Mouse (Mus musculus) forebrain, embryonic 11.5 days (tissue): ENCODE results near the gene Tecpr2. TPM values are rescaled to one million over a fixed set of nuclear protein-coding genes. Genes with fewer than 3 reads are reported as not detected.

Source experiments
- ATAC-seq: fragments of 200-750 bp; cut with Nextera tagmentation; replicated peaks from 2 replicates; pipeline ENCODE4 v1.8.0; 2017; ENCODE audit warnings: moderate TSS enrichment; ENCODE audit not compliant: low FRiP score
- DNase-seq: peaks from one replicate; pipeline ENCODE4 v3.0.0-alpha.2; 2017; ENCODE audit warnings: low spot score
- H3K27ac ChIP-seq: fragments of 300-500 bp; sonication (generic); 2 replicates; pipeline ENCODE4 v1.5.1; 2014; ENCODE audit warnings: low read depth, low read length
- H3K27me3 ChIP-seq: fragments of 300-500 bp; sonication (generic); 2 replicates; pipeline ENCODE4 v1.6.1; 2014; ENCODE audit warnings: mild to moderate bottlenecking, low read length, mixed read lengths; ENCODE audit not compliant: control insufficient read depth, insufficient read depth
- H3K36me3 ChIP-seq: fragments of 300-500 bp; sonication (generic); 2 replicates; pipeline ENCODE4 v1.6.1; 2014; ENCODE audit warnings: mild to moderate bottlenecking, low read length, moderate library complexity, mixed read lengths; ENCODE audit not compliant: control insufficient read depth, insufficient read depth
- H3K4me1 ChIP-seq: fragments of 300-500 bp; sonication (generic); replicated peaks from 2 replicates; pipeline ENCODE4 v1.6.1; 2014; ENCODE audit warnings: low read length, mixed read lengths; ENCODE audit not compliant: control insufficient read depth, insufficient read depth
- H3K4me2 ChIP-seq: fragments of 300-500 bp; sonication (generic); 2 replicates; pipeline ENCODE4 v1.6.1; 2014; ENCODE audit warnings: low read depth, mild to moderate bottlenecking, low read length, moderate library complexity, mixed read lengths; ENCODE audit not compliant: severe bottlenecking
- H3K4me3 ChIP-seq: fragments of 300-500 bp; sonication (generic); 2 replicates; pipeline ENCODE4 v1.5.1; 2014; ENCODE audit warnings: low read depth, low read length
- H3K9ac ChIP-seq: fragments of 300-500 bp; sonication (generic); 2 replicates; pipeline ENCODE4 v1.6.1; 2014; ENCODE audit warnings: low read length
- H3K9me3 ChIP-seq: fragments of 300-500 bp; sonication (generic); 2 replicates; pipeline ENCODE4 v1.6.1; 2016; ENCODE audit warnings: low read length, mixed read lengths; ENCODE audit not compliant: control insufficient read depth
- WGBS: fragments of 180-500 bp; shearing (Covaris S2); extraction: QIAGEN DNeasy Blood & Tissue Kit; methylation state at CpG from one replicate; pipeline ENCODE4 v1.1.7; 2014; 5-methylcytosine and 5-hydroxymethylcytosine counted together
- polyA plus RNA-seq: library from polyadenylated mRNA; unstranded; fragments of >200 nt; fragmentation: Nextera tagmentation; extraction: Ambion mirVana; gene quantifications from 2 replicates; pipeline ENCODE4 v1.2.1, GENCODE M21; 2014

Tecpr2 gene
- polyA plus RNA-seq, 1 experiment from 2014 or later = 6.6 TPM

- no peaks in the 10 kb centered on the region for H3K4me1 ChIP-seq
- no peak overlapping the region for H3K27ac ChIP-seq
- no peaks in the 10 kb centered on the region for H3K27me3 ChIP-seq
- 83% methylated on average over 9 of the region's 9 CpGs for WGBS
- H3K36me3 ChIP-seq = no peaks in the 10 kb centered on the region
- no peak overlapping the region for H3K4me2 ChIP-seq
- no peaks in the 10 kb centered on the region for H3K9me3 ChIP-seq
- no peak for ATAC-seq
- DNase-seq = no peak
- no peak overlapping the region for H3K9ac ChIP-seq
- no peak overlapping the region for H3K4me3 ChIP-seq
Observed at GRCm38 (mm10) chr12:111004142-111004541, 115.1 kb downstream of the Tecpr2 start.

GRCm38 (mm10) chr12:111005803-111006202 is 116.7 kb downstream of the Tecpr2 start:
- no peaks in the 10 kb centered on the region for H3K36me3 ChIP-seq
- no peak overlapping the region for H3K4me2 ChIP-seq
- ATAC-seq (no peak), DNase-seq (no peak)
- H3K27me3 ChIP-seq = no peaks in the 10 kb centered on the region
- 75% methylated on average over 6 of the region's 6 CpGs for WGBS
- no peak overlapping the region for H3K9ac ChIP-seq
- H3K9me3 ChIP-seq = no peaks in the 10 kb centered on the region
- H3K4me1 ChIP-seq = no peaks in the 10 kb centered on the region
- no peak overlapping the region for H3K27ac ChIP-seq
- H3K4me3 ChIP-seq = no peak overlapping the region

- H3K4me2 ChIP-seq = no peak overlapping the region
- no peak for ATAC-seq
- H3K27ac ChIP-seq = no peak overlapping the region
Observed at GRCm38 (mm10) chr12:111006339-111006738, 117.3 kb downstream of the Tecpr2 start.

GRCm38 (mm10) chr12:111007134-111008103 is 118.4 kb downstream of the Tecpr2 start:
- H3K27me3 ChIP-seq = no peaks in the 10 kb centered on the region
- 84% methylated on average over 14 of the region's 14 CpGs for WGBS
- DNase-seq (no peak), ATAC-seq (no peak)
- H3K27ac ChIP-seq = no peak overlapping the region
- no peaks in the 10 kb centered on the region for H3K9me3 ChIP-seq
- H3K4me3 ChIP-seq = no peak overlapping the region
- H3K36me3 ChIP-seq = no peaks in the 10 kb centered on the region
- H3K4me2 ChIP-seq = no peak overlapping the region
- no peak overlapping the region for H3K9ac ChIP-seq
- no peaks in the 10 kb centered on the region for H3K4me1 ChIP-seq

More at GRCm38 (mm10) chr12:111006339-111006738, 117.3 kb downstream of the Tecpr2 start:
- no peak overlapping the region for H3K4me3 ChIP-seq
- DNase-seq = no peak
- H3K4me1 ChIP-seq = no peaks in the 10 kb centered on the region
- no peak overlapping the region for H3K9ac ChIP-seq
- 61% methylated on average over 4 of the region's 5 CpGs for WGBS
- H3K9me3 ChIP-seq = no peaks in the 10 kb centered on the region
- H3K27me3 ChIP-seq = no peaks in the 10 kb centered on the region
- H3K36me3 ChIP-seq = no peaks in the 10 kb centered on the region

- WGBS = 76% methylated on average over 11 of the region's 11 CpGs
- Histone ChIP-seq H3K4me1 (no peaks in the 10 kb centered on the region), H3K9ac (no peak overlapping the region), H3K36me3 (no peaks in the 10 kb centered on the region), H3K27me3 (no peaks in the 10 kb centered on the region), H3K27ac (no peak overlapping the region), H3K4me2 (no peak overlapping the region), H3K4me3 (no peak overlapping the region), H3K9me3 (no peaks in the 10 kb centered on the region)
- DNase-seq = no peak
- ATAC-seq = no peak
Observed at GRCm38 (mm10) chr12:111008500-111009490, 119.7 kb downstream of the Tecpr2 start.

GRCm38 (mm10) chr12:111009615-111010257 is 120.7 kb downstream of the Tecpr2 start:
- H3K4me3 ChIP-seq = no peak overlapping the region
- no peaks in the 10 kb centered on the region for H3K27me3 ChIP-seq
- 87% methylated on average over 6 of the region's 6 CpGs for WGBS
- H3K4me2 ChIP-seq = no peak overlapping the region
- ATAC-seq = no peak
- H3K4me1 ChIP-seq = no peaks in the 10 kb centered on the region
- H3K9ac ChIP-seq = no peak overlapping the region
- no peak for DNase-seq
- no peaks in the 10 kb centered on the region for H3K36me3 ChIP-seq
- H3K9me3 ChIP-seq = no peaks in the 10 kb centered on the region
- H3K27ac ChIP-seq = no peak overlapping the region

- Histone ChIP-seq H3K9me3 (no peaks in the 10 kb centered on the region), H3K4me3 (no peak overlapping the region), H3K27me3 (no peaks in the 10 kb centered on the region), H3K9ac (no peak overlapping the region), H3K4me2 (no peak overlapping the region), H3K27ac (no peak overlapping the region), H3K36me3 (no peaks in the 10 kb centered on the region), H3K4me1 (no peaks in the 10 kb centered on the region)
- no peak for ATAC-seq
- WGBS = 75% methylated on average over 3 of the region's 3 CpGs
- DNase-seq = no peak
Observed at GRCm38 (mm10) chr12:111016807-111017206, 127.7 kb downstream of the Tecpr2 start.

- ATAC-seq (no peak), DNase-seq (no peak)
- H3K27ac ChIP-seq = no peak overlapping the region
- H3K4me1 ChIP-seq = no peaks in the 10 kb centered on the region
- H3K9me3 ChIP-seq = no peaks in the 10 kb centered on the region
- H3K4me2 ChIP-seq = no peak overlapping the region
- H3K27me3 ChIP-seq = no peaks in the 10 kb centered on the region
- H3K4me3 ChIP-seq = no peak overlapping the region
- H3K9ac ChIP-seq = no peak overlapping the region
- WGBS = 92% methylated on average over 11 of the region's 11 CpGs
- no peaks in the 10 kb centered on the region for H3K36me3 ChIP-seq
Observed at GRCm38 (mm10) chr12:111018068-111018467, 129.0 kb downstream of the Tecpr2 start.
